Mouse (Mus musculus) olfactory bulb, adult 2 months (tissue): ENCODE results near the gene Unc119b. TPM values are rescaled to one million over a fixed set of nuclear protein-coding genes. Genes with fewer than 3 reads are reported as not detected.
"Not testable (repeated sequence)": the region's sequence is repeated elsewhere in the genome, so short reads cannot be mapped to it uniquely, and the experiment has no call there.

Experiments used
- H3K27ac ChIP-seq: fragments of 200-500 bp; 2 replicates; pipeline ENCODE4 v1.5.1; 2012; ENCODE audit warnings: low read depth, low read length; ENCODE audit not compliant: insufficient read depth
- H3K4me1 ChIP-seq: fragments of 200-500 bp; 2 replicates; pipeline ENCODE4 v1.6.1; 2012; ENCODE audit warnings: low read length; ENCODE audit not compliant: control insufficient read depth, insufficient read depth
- H3K4me3 ChIP-seq: fragments of 200-500 bp; 2 replicates; pipeline ENCODE4 v1.5.1; 2012; ENCODE audit warnings: mild to moderate bottlenecking, low read depth, low read length, moderate library complexity; ENCODE audit not compliant: insufficient read depth
- CTCF ChIP-seq: fragments of 200-500 bp; IDR thresholded peaks from 2 replicates; pipeline ENCODE4 v1.5.1; 2012; ENCODE audit warnings: low read depth, mild to moderate bottlenecking, low read length, moderate library complexity; ENCODE audit not compliant: insufficient read depth
- POLR2A ChIP-seq: fragments of 200-500 bp; IDR thresholded peaks from 2 replicates; pipeline ENCODE4 v1.6.1; 2012; ENCODE audit warnings: mild to moderate bottlenecking, low read depth, low read length, moderate library complexity; ENCODE audit not compliant: insufficient read depth
- WGBS: fragments of 180-500 bp; shearing (Covaris S2); methylation state at CpG from one replicate; pipeline ENCODE4 v1.1.7; 2018; 5-methylcytosine and 5-hydroxymethylcytosine counted together
- polyA plus RNA-seq: library from polyadenylated mRNA; stranded (reverse); fragments of >200 nt; gene quantifications from 2 replicates; pipeline ENCODE4 v1.2.4, GENCODE M21; 2012; ENCODE audit warnings: low replicate concordance; ENCODE audit not compliant: missing spikeins, insufficient read depth, insufficient read length

Unc119b gene
- polyA plus RNA-seq, 1 experiment, result not detected

DNA sequence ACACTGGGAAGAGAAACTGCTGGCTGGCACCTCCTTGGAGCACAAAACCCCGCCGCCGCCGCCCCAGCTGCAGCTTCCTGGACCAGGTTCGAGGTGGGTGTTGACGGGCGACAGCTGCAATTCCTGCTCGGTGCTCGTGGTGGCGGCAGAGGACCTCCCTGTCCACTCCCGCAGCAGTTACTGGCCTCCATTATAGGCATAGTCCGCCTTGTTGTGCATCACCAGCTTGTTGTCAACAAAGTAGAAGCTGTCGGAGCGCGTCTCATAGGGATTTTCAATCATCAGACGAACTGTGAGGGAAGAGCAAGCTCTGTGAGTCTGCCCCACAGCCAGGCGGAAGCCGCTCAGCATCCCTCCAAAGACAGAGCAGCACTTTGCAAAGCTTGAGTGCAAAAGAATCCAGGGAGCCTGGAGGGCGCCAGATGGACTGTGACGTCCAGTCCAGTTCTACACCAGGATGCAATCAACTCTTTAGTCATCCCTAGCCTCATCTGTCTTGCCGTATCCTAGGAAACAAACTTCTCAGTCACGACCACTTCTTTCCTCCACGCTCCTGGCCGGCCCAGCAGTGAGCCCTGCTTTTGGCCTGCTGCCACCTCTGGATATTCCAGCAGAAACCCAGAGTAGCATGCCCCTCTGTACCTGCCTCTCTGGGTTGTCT, 9.4 kb downstream of the Unc119b start:
- peaks cover 14% of the 10 kb centered on the region for H3K4me1 ChIP-seq
- no peak overlapping the region for H3K4me3 ChIP-seq
- TF ChIP-seq POLR2A, result no peak
- TF ChIP-seq CTCF, result peak; percentile 87
- WGBS, result 14% methylated on average over 24 of the region's 24 CpGs
- H3K27ac ChIP-seq, result no peak overlapping the region

- Histone ChIP-seq H3K4me3 (no peak overlapping the region), H3K4me1 (peaks cover 14% of the 10 kb centered on the region), H3K27ac (no peak overlapping the region)
- TF ChIP-seq POLR2A (no peak), CTCF (no peak)
- WGBS, result 94% methylated on average over 6 of the region's 6 CpGs
These were observed 10.1 kb downstream of the Unc119b start for GRCm38 (mm10) chr5:115124690-115125089.

DNA sequence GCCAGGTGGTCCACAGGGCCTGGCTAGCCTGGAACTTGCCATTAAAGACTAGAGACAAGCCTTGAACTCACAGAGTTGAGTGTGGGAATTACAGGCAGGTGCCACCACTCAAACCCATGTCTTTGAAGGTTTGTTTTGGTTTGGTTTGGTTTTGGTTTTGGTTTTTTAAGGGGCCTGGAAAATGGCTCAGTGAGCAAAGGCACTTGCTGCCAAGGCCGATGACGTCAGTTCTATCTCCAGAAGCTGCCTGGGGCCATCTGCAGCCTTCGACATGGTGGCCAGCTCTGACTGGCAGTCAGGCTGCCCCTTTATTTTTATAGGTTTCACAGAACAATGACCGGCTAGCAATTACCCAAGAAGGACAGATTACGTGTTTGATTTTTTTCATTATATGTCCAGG, 13.8 kb downstream of the Unc119b start:
- TF ChIP-seq POLR2A (no peak), CTCF (no peak)
- 78% methylated on average over 5 of the region's 5 CpGs for WGBS
- H3K27ac ChIP-seq, result no peak overlapping the region
- H3K4me1 ChIP-seq, result peaks cover 10% of the 10 kb centered on the region
- no peak overlapping the region for H3K4me3 ChIP-seq

DNA sequence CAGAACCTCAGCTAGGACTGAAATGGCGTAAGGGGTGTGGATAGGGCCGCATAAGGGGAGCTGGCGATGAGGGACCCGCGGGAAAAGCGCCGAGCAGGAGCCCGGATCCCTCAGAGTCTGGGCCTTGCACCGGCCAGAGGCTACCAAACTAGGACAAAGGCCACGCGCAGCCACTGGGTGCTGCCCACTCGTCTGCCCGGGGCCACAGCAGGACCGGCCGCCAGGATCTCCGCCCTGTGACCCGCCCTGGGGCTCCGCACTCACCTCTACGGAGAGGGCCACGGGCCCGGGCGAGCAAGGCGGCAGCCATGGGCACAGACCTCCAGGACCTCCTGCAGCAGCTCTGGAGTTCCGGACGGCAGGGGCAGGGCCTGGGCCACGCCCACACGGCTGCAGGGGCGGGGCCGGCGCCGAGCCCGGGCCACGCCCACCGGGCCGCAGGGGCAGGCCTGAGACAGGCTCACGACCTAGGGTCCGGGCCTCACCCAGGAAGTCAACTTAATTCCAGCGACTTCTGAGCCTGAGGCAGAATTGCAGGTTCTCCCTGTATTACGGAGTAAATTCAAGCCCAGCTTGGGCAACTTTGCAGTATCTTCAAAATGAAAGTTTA, 15.7 kb downstream of the Unc119b start, which contains the start of gene Acads:
Acads (minus strand) TSS at position 386 of the 610 bp plus-strand sequence.
- peaks cover 3% of the 10 kb centered on the region; the same call in 1 of the 2 replicates for H3K4me1 ChIP-seq
- TF ChIP-seq CTCF, result no peak
- WGBS, result 21% methylated on average over 39 of the region's 39 CpGs
- peak within 1 kb of the TSS; percentile 46 for H3K4me3 ChIP-seq
- no peak within 1 kb of the TSS for H3K27ac ChIP-seq

DNA sequence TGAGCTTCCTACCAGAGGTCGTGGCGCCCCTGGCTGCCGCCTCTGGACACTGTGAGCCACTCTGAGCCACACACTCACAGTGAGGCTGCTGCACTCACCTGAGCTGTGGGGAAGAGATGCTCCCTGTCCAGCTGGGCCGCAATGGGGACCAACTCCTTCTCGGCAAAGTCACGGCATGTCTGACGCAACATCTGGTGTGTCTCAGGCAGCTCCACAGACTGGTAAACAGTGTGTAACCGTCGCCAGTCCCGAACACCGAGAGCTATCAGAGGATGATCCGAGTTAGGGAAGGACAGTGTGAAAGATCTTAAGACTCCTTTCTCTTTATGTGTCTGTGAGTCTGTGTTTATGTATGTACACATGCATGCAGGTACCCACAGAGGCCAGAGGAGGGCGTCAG, 17.3 kb downstream of the Unc119b start:
- no peak overlapping the region for H3K4me3 ChIP-seq
- 95% methylated on average over 13 of the region's 13 CpGs for WGBS
- no peak overlapping the region for H3K27ac ChIP-seq
- TF ChIP-seq POLR2A (no peak), CTCF (no peak)
- H3K4me1 ChIP-seq, result peaks cover 3% of the 10 kb centered on the region; the same call in 1 of the 2 replicates

DNA sequence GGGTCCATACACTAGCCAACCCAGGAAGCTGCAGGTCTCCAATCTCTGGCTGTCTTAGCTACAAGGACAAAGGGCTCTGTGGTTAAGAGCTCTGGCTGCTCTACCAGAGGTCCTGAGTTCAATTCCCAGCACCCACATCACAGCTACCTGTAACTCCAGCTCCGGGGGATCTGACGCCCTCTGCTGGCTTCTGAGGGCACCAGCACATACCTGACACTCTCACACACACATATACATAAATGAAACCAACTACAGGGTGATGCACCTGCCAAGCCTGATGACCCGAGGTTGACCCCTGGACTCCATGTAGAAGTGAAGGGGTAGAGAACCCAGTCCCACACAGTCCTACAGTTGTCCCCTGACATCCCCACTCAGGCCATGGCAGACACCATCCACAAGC, 18.3 kb downstream of the Unc119b start:
- no peak overlapping the region for H3K27ac ChIP-seq
- WGBS, result 96% methylated on average over 3 of the region's 3 CpGs
- TF ChIP-seq POLR2A, result no peak

DNA sequence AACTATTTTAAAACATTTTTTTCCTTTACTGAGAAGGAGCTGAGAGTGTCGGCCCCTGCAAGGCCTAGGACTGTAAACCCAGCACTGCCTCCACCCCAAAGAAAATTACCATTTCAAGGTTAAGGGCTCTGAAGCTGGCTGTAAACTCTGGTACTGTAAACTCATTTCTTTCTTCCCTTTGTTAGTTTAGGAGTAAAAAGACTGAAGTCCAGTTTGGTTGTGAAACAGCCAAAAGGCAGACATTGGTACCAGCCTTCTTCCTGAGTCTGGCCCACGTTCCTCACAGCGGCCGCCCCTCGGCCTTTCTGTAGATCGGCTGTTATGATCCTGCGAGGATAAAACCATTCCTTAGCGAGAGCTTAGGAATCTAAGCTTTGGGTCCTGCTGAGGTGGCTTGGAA, 20.3 kb downstream of the Unc119b start:
- Histone ChIP-seq H3K4me1 (peaks cover 8% of the 10 kb centered on the region), H3K4me3 (no peak overlapping the region), H3K27ac (no peak overlapping the region)
- TF ChIP-seq CTCF (no peak), POLR2A (no peak)
- 91% methylated on average over 8 of the region's 8 CpGs for WGBS

More for the DNA sequence above, 18.3 kb downstream of the Unc119b start:
- H3K4me3 ChIP-seq, result no peak overlapping the region
- H3K4me1 ChIP-seq, result peaks cover 8% of the 10 kb centered on the region

- no peak overlapping the region for H3K4me3 ChIP-seq
- TF ChIP-seq CTCF, result no peak
- no peak for TF ChIP-seq POLR2A
- H3K27ac ChIP-seq, result no peak overlapping the region
- peaks cover 5% of the 10 kb centered on the region; the same call in 1 of the 2 replicates for H3K4me1 ChIP-seq
- 96% methylated on average over 12 of the region's 12 CpGs for WGBS
These were observed 21.5 kb downstream of the Unc119b start for GRCm38 (mm10) chr5:115113244-115113643.

DNA sequence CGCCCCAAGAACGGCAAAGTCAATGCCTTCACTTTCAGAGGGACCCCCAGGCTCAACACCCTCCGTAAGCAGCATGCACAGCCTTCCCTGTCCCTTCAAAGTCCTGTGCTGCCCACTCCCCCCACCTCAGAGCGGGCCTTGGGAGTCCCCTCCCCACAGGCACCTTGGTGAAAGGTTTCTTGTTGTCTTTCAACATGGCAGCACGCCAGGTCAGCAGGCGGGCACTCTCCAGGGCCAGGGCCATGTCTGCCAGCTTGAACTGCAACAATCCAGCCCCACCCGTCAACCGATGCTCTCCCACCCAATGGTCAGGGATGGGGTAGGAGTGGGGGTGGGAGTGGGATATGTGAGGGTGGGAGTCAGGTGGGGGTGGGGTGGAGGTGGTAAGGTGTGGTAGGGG, 23.6 kb downstream of the Unc119b start:
- H3K27ac ChIP-seq, result no peak overlapping the region
- 81% methylated on average over 7 of the region's 8 CpGs for WGBS
- H3K4me1 ChIP-seq, result peaks cover 5% of the 10 kb centered on the region; the same call in 1 of the 2 replicates
- H3K4me3 ChIP-seq, result no peak overlapping the region
- TF ChIP-seq CTCF (no peak), POLR2A (no peak)

- H3K4me3 ChIP-seq, H3K27ac ChIP-seq, H3K4me1 ChIP-seq: not testable (repeated sequence)
- 96% methylated on average over 23 of the region's 23 CpGs for WGBS
These were observed 31.5 kb downstream of the Unc119b start for GRCm38 (mm10) chr5:115103253-115103652.
